Mouse (Mus musculus): Measurements from ENCODE around the gene Camta1. TPM values are rescaled to one million over a fixed set of nuclear protein-coding genes. Genes with fewer than 3 reads are reported as not detected.

The Camta1 gene
- polyA plus RNA-seq, 1 experiment from 2014 or later = 159 TPM

- Histone ChIP-seq H3K27me3 (replicated peaks) (peaks cover 6% of the 10 kb centered on the region; the same call in 1 of the 2 replicates), H3K27ac (ENCODE audit: poor library complexity, severe bottlenecking) (no peak overlapping the region), H3K36me3 (no peaks in the 10 kb centered on the region), H3K4me3 (no peak overlapping the region), H3K4me1 (replicated peaks) (peaks cover 12% of the 10 kb centered on the region), H3K4me2 (no peak overlapping the region), H3K9me3 (replicated peaks) (no peaks in the 10 kb centered on the region), H3K9ac (no peak overlapping the region)
- no peak for ATAC-seq (ENCODE audit: insufficient number of reproducible peaks, low FRiP score)
- 27% methylated on average over 8 of the region's 8 CpGs for WGBS
Measured at GRCm38 (mm10) chr4:151449981-151450380, 411.7 kb downstream of the Camta1 start.

DNA sequence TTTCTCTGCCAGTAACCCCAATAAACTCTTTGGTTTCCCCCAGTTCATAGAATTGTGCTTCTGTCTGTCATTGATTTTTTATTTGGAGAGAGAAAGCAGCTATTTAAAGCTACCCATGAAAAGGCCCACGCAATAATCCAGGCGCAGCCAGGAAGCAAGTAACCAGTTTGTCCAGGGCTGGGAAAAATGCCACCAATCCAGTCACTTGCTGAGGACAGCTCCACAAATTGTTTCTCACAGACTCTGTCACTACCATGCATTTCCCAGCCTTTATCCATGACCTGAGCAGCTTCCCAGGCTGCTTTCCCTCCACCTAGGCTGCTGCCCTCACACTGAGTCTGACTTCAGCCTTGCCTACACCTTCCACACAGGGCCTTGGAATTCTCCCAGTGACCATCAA, 413.3 kb downstream of the Camta1 start:
- Histone ChIP-seq H3K36me3 (no peaks in the 10 kb centered on the region), H3K9me3 (replicated peaks) (no peaks in the 10 kb centered on the region), H3K4me1 (replicated peaks) (peaks cover 12% of the 10 kb centered on the region), H3K9ac (no peak overlapping the region), H3K27me3 (replicated peaks) (no peaks in the 10 kb centered on the region; the same call in 1 of the 2 replicates), H3K4me2 (no peak overlapping the region), H3K4me3 (no peak overlapping the region), H3K27ac (ENCODE audit: poor library complexity, severe bottlenecking) (no peak overlapping the region)
- no peak for ATAC-seq (ENCODE audit: insufficient number of reproducible peaks, low FRiP score)
- WGBS = 91% methylated on average over 2 of the region's 2 CpGs

GRCm38 (mm10) chr4:151444665-151445064, 417.0 kb downstream of the Camta1 start:
- no peak for ATAC-seq (ENCODE audit: insufficient number of reproducible peaks, low FRiP score)
- 78% methylated on average over 4 of the region's 4 CpGs for WGBS
- H3K4me1 ChIP-seq (replicated peaks) = peaks cover 7% of the 10 kb centered on the region; the same call in 1 of the 2 replicates
- H3K9me3 ChIP-seq (replicated peaks) = peaks cover 13% of the 10 kb centered on the region
- H3K27me3 ChIP-seq (replicated peaks) = no peaks in the 10 kb centered on the region; the same call in 1 of the 2 replicates
- no peak overlapping the region for H3K9ac ChIP-seq
- no peak overlapping the region for H3K27ac ChIP-seq (ENCODE audit: poor library complexity, severe bottlenecking)
- no peak overlapping the region for H3K4me2 ChIP-seq
- no peaks in the 10 kb centered on the region for H3K36me3 ChIP-seq
- no peak overlapping the region for H3K4me3 ChIP-seq

- Histone ChIP-seq H3K9me3 (replicated peaks) (peaks cover 13% of the 10 kb centered on the region), H3K4me1 (replicated peaks) (no peaks in the 10 kb centered on the region), H3K36me3 (no peaks in the 10 kb centered on the region), H3K4me2 (no peak overlapping the region), H3K27me3 (replicated peaks) (no peaks in the 10 kb centered on the region), H3K27ac (ENCODE audit: poor library complexity, severe bottlenecking) (no peak overlapping the region), H3K4me3 (no peak overlapping the region), H3K9ac (no peak overlapping the region)
- no peak for ATAC-seq (ENCODE audit: insufficient number of reproducible peaks, low FRiP score)
- 58% methylated on average over 7 of the region's 7 CpGs for WGBS
Measured at GRCm38 (mm10) chr4:151438561-151438960, 423.1 kb downstream of the Camta1 start.

- no peaks in the 10 kb centered on the region for H3K27me3 ChIP-seq (replicated peaks)
- H3K9ac ChIP-seq = no peak overlapping the region
- no peaks in the 10 kb centered on the region for H3K36me3 ChIP-seq
- no peak overlapping the region for H3K4me3 ChIP-seq
- no peak overlapping the region for H3K27ac ChIP-seq (ENCODE audit: poor library complexity, severe bottlenecking)
- no peak for ATAC-seq (ENCODE audit: insufficient number of reproducible peaks, low FRiP score)
- WGBS = 73% methylated on average over 11 of the region's 11 CpGs
- H3K9me3 ChIP-seq (replicated peaks) = peaks cover 13% of the 10 kb centered on the region
- H3K4me2 ChIP-seq = no peak overlapping the region
- H3K4me1 ChIP-seq (replicated peaks) = no peaks in the 10 kb centered on the region
Measured at GRCm38 (mm10) chr4:151437859-151438258, 423.8 kb downstream of the Camta1 start.

DNA sequence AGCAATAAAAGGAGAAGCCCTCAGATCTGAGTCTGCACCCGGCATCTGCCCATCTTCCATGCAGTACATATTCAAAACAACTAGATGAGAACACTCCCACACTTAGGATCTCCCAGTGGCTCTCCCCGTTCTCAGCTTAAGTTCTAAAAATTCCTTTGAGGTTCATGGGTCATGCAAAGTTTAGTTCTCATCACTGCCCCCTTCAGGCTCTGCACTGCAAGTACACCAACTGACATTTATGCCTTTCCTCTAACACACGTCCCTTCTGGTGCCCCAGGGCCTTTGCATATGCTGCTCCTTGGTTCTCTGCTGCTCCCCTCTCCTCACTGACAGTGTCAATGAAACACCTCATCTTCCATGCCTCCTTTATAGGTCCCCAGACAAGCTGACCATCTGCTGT, 436.5 kb downstream of the Camta1 start:
- no peak for ATAC-seq (ENCODE audit: insufficient number of reproducible peaks, low FRiP score)
- whole genome bisulfite sequencing = 62% methylated on average over 3 of the region's 3 CpGs

GRCm38 (mm10) chr4:151422922-151423321, 438.8 kb downstream of the Camta1 start:
- no peak for ATAC-seq (ENCODE audit: insufficient number of reproducible peaks, low FRiP score)
- Histone ChIP-seq H3K4me3 (no peak overlapping the region), H3K27ac (ENCODE audit: poor library complexity, severe bottlenecking) (no peak overlapping the region; the same call in 1 of the 2 replicates), H3K36me3 (0 out of 2 replicates have a peak, but pooled peaks cover 3% of the 10 kb centered on the region), H3K9me3 (replicated peaks) (0 out of 2 replicates have a peak, but pooled peaks cover 5% of the 10 kb centered on the region), H3K4me1 (replicated peaks) (peaks cover 11% of the 10 kb centered on the region; the same call in 1 of the 2 replicates), H3K9ac (no peak overlapping the region), H3K27me3 (replicated peaks) (0 out of 2 replicates have a peak, but pooled peaks cover 9% of the 10 kb centered on the region), H3K4me2 (no peak overlapping the region)
- WGBS = 84% methylated on average over 4 of the region's 4 CpGs

More for the DNA sequence above, 436.5 kb downstream of the Camta1 start:
- Histone ChIP-seq H3K9ac (no peak overlapping the region), H3K36me3 (0 out of 2 replicates have a peak, but pooled peaks cover 3% of the 10 kb centered on the region), H3K4me2 (no peak overlapping the region), H3K4me3 (no peak overlapping the region), H3K27me3 (replicated peaks) (no peaks in the 10 kb centered on the region), H3K4me1 (replicated peaks) (peaks cover 11% of the 10 kb centered on the region; the same call in 1 of the 2 replicates), H3K27ac (ENCODE audit: poor library complexity, severe bottlenecking) (no peak overlapping the region), H3K9me3 (replicated peaks) (peaks cover 11% of the 10 kb centered on the region; the same call in 1 of the 2 replicates)

DNA sequence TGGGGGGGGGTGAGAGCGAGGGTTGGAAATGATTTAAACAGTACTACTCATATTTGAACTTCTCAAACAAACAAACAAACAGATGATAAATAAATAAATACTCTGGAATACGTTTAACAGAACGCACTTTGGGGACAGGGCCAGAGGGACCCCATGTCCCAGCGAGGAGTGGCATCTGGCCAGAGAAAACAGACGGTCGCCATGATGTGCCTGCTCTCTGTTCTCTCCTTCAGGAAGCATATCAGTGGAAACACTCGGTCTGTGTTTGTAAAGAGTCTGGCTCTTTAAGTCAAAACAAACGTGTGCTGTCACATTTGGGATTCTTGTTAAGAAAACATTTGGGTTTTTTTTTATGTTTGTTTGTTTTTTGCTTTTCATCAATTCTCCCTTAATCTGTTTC, 439.3 kb downstream of the Camta1 start:
- Histone ChIP-seq H3K27ac (ENCODE audit: poor library complexity, severe bottlenecking) (no peak overlapping the region), H3K9me3 (replicated peaks) (0 out of 2 replicates have a peak, but pooled peaks cover 5% of the 10 kb centered on the region), H3K9ac (no peak overlapping the region), H3K36me3 (0 out of 2 replicates have a peak, but pooled peaks cover 3% of the 10 kb centered on the region), H3K4me1 (replicated peaks) (peaks cover 11% of the 10 kb centered on the region; the same call in 1 of the 2 replicates), H3K4me2 (no peak overlapping the region), H3K4me3 (no peak overlapping the region), H3K27me3 (replicated peaks) (0 out of 2 replicates have a peak, but pooled peaks cover 9% of the 10 kb centered on the region)
- WGBS = 46% methylated on average over 8 of the region's 8 CpGs
- no peak for ATAC-seq (ENCODE audit: insufficient number of reproducible peaks, low FRiP score)

DNA sequence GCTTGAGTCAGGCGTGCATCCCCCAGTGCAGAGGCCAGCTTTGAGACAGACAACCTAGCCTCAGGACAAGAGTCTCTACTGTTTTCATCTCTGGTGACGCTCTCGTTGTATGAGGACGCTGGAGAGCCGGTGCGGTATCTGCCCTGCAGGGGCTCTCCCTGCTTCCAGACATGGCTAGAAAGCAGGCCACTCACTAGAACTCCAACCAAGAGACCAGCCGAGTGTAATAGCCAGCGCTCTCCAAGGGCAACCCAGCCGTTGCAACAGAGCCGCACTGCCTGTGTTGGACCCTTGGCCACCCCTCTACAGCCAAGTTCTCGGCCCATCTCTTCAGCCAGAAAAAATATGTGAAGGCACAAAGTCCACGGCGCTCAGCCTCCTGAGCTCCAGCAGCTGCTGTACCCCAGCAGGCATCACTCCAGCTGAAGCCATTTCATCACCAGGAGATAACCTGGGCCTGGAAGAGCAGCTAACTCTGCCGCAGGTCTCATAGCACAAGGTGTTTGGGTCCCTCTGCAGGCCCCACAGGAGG, 443.3 kb downstream of the Camta1 start:
- H3K4me2 ChIP-seq = no peak overlapping the region
- peaks cover 15% of the 10 kb centered on the region; the same call in 1 of the 2 replicates for H3K4me1 ChIP-seq (replicated peaks)
- no peaks in the 10 kb centered on the region for H3K36me3 ChIP-seq
- H3K27ac ChIP-seq (ENCODE audit: poor library complexity, severe bottlenecking) = no peak overlapping the region
- 67% methylated on average over 14 of the region's 14 CpGs for WGBS
- ATAC-seq (ENCODE audit: insufficient number of reproducible peaks, low FRiP score) = no peak
- H3K9ac ChIP-seq = no peak overlapping the region
- no peaks in the 10 kb centered on the region for H3K9me3 ChIP-seq (replicated peaks)
- H3K4me3 ChIP-seq = no peak overlapping the region
- 0 out of 2 replicates have a peak, but pooled peaks cover 9% of the 10 kb centered on the region for H3K27me3 ChIP-seq (replicated peaks)

GRCm38 (mm10) chr4:151415812-151416211, 445.9 kb downstream of the Camta1 start:
- Histone ChIP-seq H3K9ac (no peak overlapping the region), H3K27ac (ENCODE audit: poor library complexity, severe bottlenecking) (no peak overlapping the region)
- peak; percentile 30; the same call in 1 of the 2 replicates for ATAC-seq (ENCODE audit: insufficient number of reproducible peaks, low FRiP score)

GRCm38 (mm10) chr4:151415376-151415775, 446.3 kb downstream of the Camta1 start:
- Histone ChIP-seq H3K27ac (ENCODE audit: poor library complexity, severe bottlenecking) (no peak overlapping the region), H3K36me3 (no peaks in the 10 kb centered on the region), H3K4me2 (no peak overlapping the region), H3K4me3 (no peak overlapping the region), H3K9me3 (replicated peaks) (no peaks in the 10 kb centered on the region), H3K4me1 (replicated peaks) (peaks cover 13% of the 10 kb centered on the region; the same call in 1 of the 2 replicates), H3K27me3 (replicated peaks) (0 out of 2 replicates have a peak, but pooled peaks cover 13% of the 10 kb centered on the region), H3K9ac (no peak overlapping the region; the same call in 1 of the 2 replicates)
- ATAC-seq (ENCODE audit: insufficient number of reproducible peaks, low FRiP score) = no peak
- 88% methylated on average over 16 of the region's 16 CpGs for WGBS

More at GRCm38 (mm10) chr4:151415812-151416211, 445.9 kb downstream of the Camta1 start:
- 75% methylated on average over 4 of the region's 4 CpGs for WGBS
- Histone ChIP-seq H3K36me3 (no peaks in the 10 kb centered on the region), H3K4me1 (replicated peaks) (peaks cover 16% of the 10 kb centered on the region; the same call in 1 of the 2 replicates), H3K9me3 (replicated peaks) (no peaks in the 10 kb centered on the region), H3K4me2 (no peak overlapping the region), H3K4me3 (no peak overlapping the region), H3K27me3 (replicated peaks) (0 out of 2 replicates have a peak, but pooled peaks cover 12% of the 10 kb centered on the region)

Data from heart, embryonic 12.5 days (tissue).